Mouse (Mus musculus) testis, adult 2 months (tissue): ENCODE measurements at regions not wholly inside any gene's neighbourhood (a gene's known extent, or its start where the extent isn't known, plus 50 kb on each side); places are given as distances from the start of the nearest gene placed in this dataset.

ENCODE experiments used
- CTCF ChIP-seq: fragments of 200-500 bp; IDR thresholded peaks from 2 replicates; pipeline ENCODE4 v1.5.1; 2012; ENCODE audit warnings: low read depth, mild to moderate bottlenecking, inconsistent platforms, low read length, moderate library complexity; ENCODE audit not compliant: control insufficient read depth, insufficient read depth, insufficient replicate concordance
- POLR2A ChIP-seq: fragments of 200-500 bp; IDR thresholded peaks from 2 replicates; pipeline ENCODE4 v1.6.1; 2012; ENCODE audit warnings: low read depth, mild to moderate bottlenecking, inconsistent platforms, low read length, moderate library complexity; ENCODE audit not compliant: control insufficient read depth

DNA sequence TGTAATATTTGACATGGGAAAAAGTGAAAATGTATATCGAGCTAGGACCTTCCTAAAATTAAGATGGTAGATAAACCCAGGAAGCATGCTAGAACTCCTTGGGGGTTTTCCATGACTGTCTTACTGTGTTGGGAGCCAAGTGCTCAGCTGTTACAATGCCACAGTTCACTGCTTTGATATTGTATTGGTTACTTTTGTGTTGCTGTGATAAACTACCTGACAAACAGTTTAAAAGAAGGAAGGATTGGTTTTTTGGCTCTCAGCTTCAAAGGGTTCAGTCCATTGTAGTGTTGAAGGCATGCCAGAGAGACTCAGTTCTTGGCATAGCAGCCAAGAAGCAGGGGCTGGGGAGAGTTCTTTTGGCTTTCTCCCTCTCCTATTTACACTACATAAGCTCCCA lies 272.1 kb upstream of the Fbxl7 start:
- no peak for TF ChIP-seq CTCF
- TF ChIP-seq POLR2A, result no peak
